Mouse (Mus musculus) bone marrow macrophage, adult 2 months (primary cell): ENCODE results near the gene Uba52.

Source experiments
- CTCF ChIP-seq: IDR thresholded peaks from 2 replicates; pipeline ENCODE4 v1.5.1; 2012; ENCODE audit warnings: low read depth, mild to moderate bottlenecking, low read length, moderate library complexity
- POLR2A ChIP-seq: IDR thresholded peaks from 2 replicates; pipeline ENCODE4 v1.6.1; 2012; ENCODE audit warnings: mild to moderate bottlenecking, low read depth, low read length, borderline replicate concordance

DNA sequence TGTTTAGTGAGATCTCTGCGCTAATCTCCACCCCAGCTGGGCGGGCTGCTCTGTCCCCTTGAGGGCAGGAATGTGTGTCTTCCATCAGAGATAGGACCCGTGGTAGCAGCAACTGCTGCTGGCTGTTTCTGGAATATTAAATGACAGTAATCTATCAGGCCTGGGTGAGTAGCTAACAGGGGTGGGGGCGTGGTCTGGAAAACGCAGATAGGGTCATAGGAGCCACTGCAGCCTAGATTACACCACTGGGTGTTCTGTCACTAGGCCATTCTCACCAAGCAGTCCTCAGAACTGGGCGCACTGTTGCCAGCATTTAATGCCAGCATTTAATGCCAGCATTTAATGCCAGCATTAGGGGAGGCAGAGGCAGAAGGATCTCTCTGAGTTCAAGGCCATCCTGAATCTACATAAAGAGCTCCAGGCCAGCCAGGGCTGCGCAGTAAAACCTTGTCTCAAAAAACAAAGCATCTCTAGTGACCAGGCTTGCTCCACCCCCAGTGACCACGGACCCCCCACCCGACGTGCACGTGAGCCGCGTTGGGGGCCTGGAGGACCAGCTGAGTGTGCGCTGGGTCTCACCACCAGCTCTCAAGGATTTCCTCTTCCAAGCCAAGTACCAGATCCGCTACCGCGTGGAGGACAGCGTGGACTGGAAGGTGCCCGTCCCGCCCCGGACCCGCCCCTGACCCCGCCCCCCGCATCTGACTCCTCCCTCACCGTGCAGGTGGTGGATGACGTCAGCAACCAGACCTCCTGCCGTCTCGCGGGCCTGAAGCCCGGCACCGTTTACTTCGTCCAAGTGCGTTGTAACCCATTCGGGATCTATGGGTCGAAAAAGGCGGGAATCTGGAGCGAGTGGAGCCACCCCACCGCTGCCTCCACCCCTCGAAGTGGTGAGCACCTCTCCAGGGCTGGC is 10.0 kb downstream of the Uba52 start:
- TF ChIP-seq CTCF (no peak), POLR2A (no peak)
